Mouse (Mus musculus) heart, postnatal 10 days (tissue): Measurements from ENCODE around the gene Ncl. TPM values are rescaled to one million over a fixed set of nuclear protein-coding genes. Genes with fewer than 3 reads are reported as not detected.

Experiments used
- microRNA-seq, 2 experiments: library from miRNA; unstranded; fragments of <30 nt; microRNA quantifications; one replicate each; pipeline ENCODE4 v1.2.0; 2022
- total RNA-seq, 2 experiments: library from RNA; stranded (reverse); gene quantifications; 2 replicates each; pipeline ENCODE4 v1.2.3; 2021

Gene Ncl
- total RNA-seq, 2 experiments from 2014 or later, result 168 to 169 TPM

Small RNAs within 50 kb of the gene (microRNA-seq; reads per million reads assigned to microRNA genes)
- 18.7 to 23.3 reads per million in 2 experiments for gene mmu-mir-3535

Other genes with a start within 250 kb of the Ncl start
- gene Htr2b, start 247.4 kb downstream of the Ncl start, total RNA-seq, result under 1 TPM in 1 of 2 experiments, not detected in 1; 0.35 TPM
- 1 to 10 TPM in 1 of 2 experiments, not detected in 1; 1.8 TPM for gene Gm21972, start 225.8 kb downstream of the Ncl start, total RNA-seq
- 1 to 10 TPM; 5.2 to 5.7 TPM for gene Armc9, start 204.6 kb downstream of the Ncl start, total RNA-seq
- under 1 TPM; 0.50 to 0.67 TPM for gene B3gnt7, start 56.6 kb downstream of the Ncl start, total RNA-seq
- gene Nmur1, start 66.8 kb upstream of the Ncl start, total RNA-seq, result not detected
- gene Tex44, start 66.9 kb upstream of the Ncl start, total RNA-seq, result not detected
- gene Ptma, start 167.3 kb upstream of the Ncl start, total RNA-seq, result 100 to 1,000 TPM; 535 to 599 TPM
- 10 to 100 TPM; 37.9 to 40.9 TPM for gene Pde6d, start 223.2 kb upstream of the Ncl start, total RNA-seq
- gene Cops7b, start 223.5 kb upstream of the Ncl start, total RNA-seq, result 10 to 100 TPM; 11.0 to 12.6 TPM